Mouse (Mus musculus) ES-Bruce4 (cell line): ENCODE measurements around the gene Sec61g. TPM values are rescaled to one million over a fixed set of nuclear protein-coding genes. Genes with fewer than 3 reads are reported as not detected.

Source experiments
- H3K27ac ChIP-seq: 2 replicates; pipeline ENCODE4 v1.5.1; 2012; ENCODE audit warnings: low read length, inconsistent platforms; ENCODE audit not compliant: insufficient read depth
- H3K27me3 ChIP-seq: 2 replicates; pipeline ENCODE4 v1.6.1; 2012; ENCODE audit warnings: mild to moderate bottlenecking, low read length, inconsistent platforms; ENCODE audit not compliant: control insufficient read depth, poor library complexity, insufficient read depth, severe bottlenecking
- H3K36me3 ChIP-seq: 2 replicates; pipeline ENCODE4 v1.6.1; 2012; ENCODE audit warnings: inconsistent platforms, mild to moderate bottlenecking, low read length, moderate library complexity; ENCODE audit not compliant: control insufficient read depth, poor library complexity, insufficient read depth, severe bottlenecking
- H3K4me1 ChIP-seq: one replicate; pipeline ENCODE4 v1.8.1; 2011; ENCODE audit warnings: low read length; ENCODE audit not compliant: control insufficient read depth, insufficient read depth
- H3K4me3 ChIP-seq: 2 replicates; pipeline ENCODE4 v1.5.1; 2011; ENCODE audit warnings: low read depth, mild to moderate bottlenecking, low read length
- H3K9ac ChIP-seq: 2 replicates; pipeline ENCODE4 v1.6.1; 2012; ENCODE audit warnings: low read depth, mild to moderate bottlenecking, inconsistent platforms; ENCODE audit not compliant: poor library complexity, severe bottlenecking
- H3K9me3 ChIP-seq: replicated peaks from 2 replicates; pipeline ENCODE4 v1.6.1; 2012; ENCODE audit warnings: mild to moderate bottlenecking, low read length, inconsistent platforms; ENCODE audit not compliant: control insufficient read depth, poor library complexity, insufficient read depth, severe bottlenecking
- CTCF ChIP-seq: IDR thresholded peaks from one replicate; pipeline ENCODE4 v1.8.1; 2011; ENCODE audit warnings: low read depth, low read length
- EP300 ChIP-seq: IDR thresholded peaks from 2 replicates; pipeline ENCODE4 v1.6.1; 2011; ENCODE audit warnings: low read depth, low read length; ENCODE audit not compliant: insufficient read depth
- POLR2A ChIP-seq: IDR thresholded peaks from one replicate; pipeline ENCODE4 v1.8.1; 2011; ENCODE audit warnings: low read length; ENCODE audit not compliant: insufficient read depth
- polyA plus RNA-seq: library from polyadenylated mRNA; stranded (reverse); fragments of >200 nt; gene quantifications from 2 replicates; pipeline ENCODE4 v1.2.4, GENCODE M21; 2011; ENCODE audit warnings: low read depth; ENCODE audit not compliant: missing spikeins, insufficient read depth, insufficient read length

Sec61g gene
- 6.2 and 8.9 TPM in 2 replicates for polyA plus RNA-seq

- H3K36me3 ChIP-seq = peaks cover 29% of the 10 kb centered on the region
- no peaks in the 10 kb centered on the region for H3K27me3 ChIP-seq
- peak within 1 kb of the TSS; percentile 46; the same call in 1 of the 2 replicates for H3K27ac ChIP-seq
- H3K9me3 ChIP-seq = no peaks in the 10 kb centered on the region
- TF ChIP-seq CTCF = no peak
- peak; percentile 59 for TF ChIP-seq POLR2A
- TF ChIP-seq EP300 = peak; percentile 45; the same call in 1 of the 2 replicates
- H3K4me3 ChIP-seq = peak within 1 kb of the TSS; percentile 98
- H3K4me1 ChIP-seq = no peaks in the 10 kb centered on the region
- H3K9ac ChIP-seq = peak within 1 kb of the TSS; percentile 96
Measured at GRCm38 (mm10) chr11:16508052-16508654, at the start of gene Sec61g. TSS of gene Sec61g (minus strand) at chr11:16508484.

GRCm38 (mm10) chr11:16546421-16547163, 38.3 kb upstream of the Sec61g start:
- no peak overlapping the region for H3K27ac ChIP-seq
- H3K4me1 ChIP-seq = no peaks in the 10 kb centered on the region
- TF ChIP-seq EP300 (no peak), CTCF (no peak), POLR2A (no peak)
- no peaks in the 10 kb centered on the region for H3K9me3 ChIP-seq
- no peak overlapping the region for H3K4me3 ChIP-seq
- no peak overlapping the region for H3K9ac ChIP-seq
- no peaks in the 10 kb centered on the region for H3K36me3 ChIP-seq
- no peaks in the 10 kb centered on the region for H3K27me3 ChIP-seq

- TF ChIP-seq CTCF = no peak
- no peak for TF ChIP-seq EP300
- TF ChIP-seq POLR2A = no peak
- no peaks in the 10 kb centered on the region for H3K9me3 ChIP-seq
- no peaks in the 10 kb centered on the region for H3K4me1 ChIP-seq
- no peaks in the 10 kb centered on the region for H3K36me3 ChIP-seq
- H3K9ac ChIP-seq = no peak overlapping the region
- H3K27ac ChIP-seq = no peak overlapping the region
- H3K4me3 ChIP-seq = no peak overlapping the region
- H3K27me3 ChIP-seq = no peaks in the 10 kb centered on the region
Measured at GRCm38 (mm10) chr11:16537379-16537778, 29.1 kb upstream of the Sec61g start.

- no peaks in the 10 kb centered on the region for H3K4me1 ChIP-seq
Measured at GRCm38 (mm10) chr11:16534582-16535553, 26.6 kb upstream of the Sec61g start.

GRCm38 (mm10) chr11:16532877-16533276, 24.6 kb upstream of the Sec61g start:
- Histone ChIP-seq H3K9ac (no peak overlapping the region), H3K27me3 (no peaks in the 10 kb centered on the region), H3K36me3 (no peaks in the 10 kb centered on the region), H3K27ac (no peak overlapping the region), H3K4me3 (no peak overlapping the region), H3K4me1 (no peaks in the 10 kb centered on the region), H3K9me3 (no peaks in the 10 kb centered on the region)
- TF ChIP-seq POLR2A (no peak), CTCF (no peak)

More at GRCm38 (mm10) chr11:16534582-16535553, 26.6 kb upstream of the Sec61g start:
- Histone ChIP-seq H3K27me3 (no peaks in the 10 kb centered on the region), H3K4me3 (no peak overlapping the region), H3K27ac (peak overlapping the region; percentile 32; the same call in 1 of the 2 replicates), H3K9me3 (no peaks in the 10 kb centered on the region), H3K36me3 (no peaks in the 10 kb centered on the region), H3K9ac (no peak overlapping the region)
- no peak for TF ChIP-seq POLR2A
- TF ChIP-seq EP300 = no peak
- TF ChIP-seq CTCF = no peak
